Mouse (Mus musculus) T-cell, adult 2 months (primary cell): ENCODE data around the gene Sart3.

Source experiments
- DNase-seq: peaks from one replicate; pipeline ENCODE4 v3.0.0; 2022; ENCODE audit warnings: low spot score

Sart3 gene

DNA sequence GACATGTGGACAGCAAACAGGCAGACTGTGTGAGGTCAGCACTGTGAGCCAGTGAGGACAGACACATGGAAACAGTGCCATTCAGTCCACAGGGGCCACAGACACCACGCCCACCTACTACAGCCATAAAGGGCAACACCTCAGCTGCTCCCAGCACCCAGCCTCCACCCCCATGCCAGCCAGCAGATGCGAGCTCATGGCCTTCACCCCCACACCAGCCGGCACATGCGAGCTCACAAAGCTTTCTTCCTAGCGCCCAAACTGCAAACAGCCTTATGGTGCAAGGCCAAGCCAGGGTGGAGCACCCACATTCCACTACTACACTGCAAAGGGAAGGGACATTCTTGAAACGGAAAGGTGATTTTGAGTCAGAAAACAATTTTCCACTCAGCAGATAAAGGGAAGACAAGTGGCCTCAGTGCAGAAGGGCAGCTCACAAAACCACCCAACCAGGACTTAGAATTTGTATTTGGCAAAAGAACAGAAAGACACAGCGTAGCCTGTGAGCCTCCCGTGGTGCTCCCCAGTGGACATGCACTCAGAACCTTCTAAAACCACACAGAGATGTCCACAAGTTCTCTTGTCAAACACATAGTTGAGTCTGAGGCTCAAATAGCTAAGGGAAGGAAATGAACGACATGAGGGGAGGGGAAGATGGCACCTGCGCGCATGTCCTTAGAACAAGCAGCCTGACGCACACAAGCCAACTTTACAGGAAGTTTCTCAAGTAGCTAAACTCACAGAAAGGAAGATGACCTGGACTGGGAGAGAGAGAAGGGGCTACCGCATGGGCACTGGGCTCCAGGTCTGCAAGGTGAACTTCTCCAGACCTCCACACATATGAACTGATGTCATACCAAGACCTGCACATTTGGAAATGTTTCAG lies 6.4 kb downstream of the Sart3 start:
- DNase-seq = no peak

GRCm38 (mm10) chr5:113764426-113764825 lies 7.9 kb downstream of the Sart3 start:
- no peak for DNase-seq

GRCm38 (mm10) chr5:113761585-113761984 lies 10.7 kb downstream of the Sart3 start:
- no peak for DNase-seq

DNA sequence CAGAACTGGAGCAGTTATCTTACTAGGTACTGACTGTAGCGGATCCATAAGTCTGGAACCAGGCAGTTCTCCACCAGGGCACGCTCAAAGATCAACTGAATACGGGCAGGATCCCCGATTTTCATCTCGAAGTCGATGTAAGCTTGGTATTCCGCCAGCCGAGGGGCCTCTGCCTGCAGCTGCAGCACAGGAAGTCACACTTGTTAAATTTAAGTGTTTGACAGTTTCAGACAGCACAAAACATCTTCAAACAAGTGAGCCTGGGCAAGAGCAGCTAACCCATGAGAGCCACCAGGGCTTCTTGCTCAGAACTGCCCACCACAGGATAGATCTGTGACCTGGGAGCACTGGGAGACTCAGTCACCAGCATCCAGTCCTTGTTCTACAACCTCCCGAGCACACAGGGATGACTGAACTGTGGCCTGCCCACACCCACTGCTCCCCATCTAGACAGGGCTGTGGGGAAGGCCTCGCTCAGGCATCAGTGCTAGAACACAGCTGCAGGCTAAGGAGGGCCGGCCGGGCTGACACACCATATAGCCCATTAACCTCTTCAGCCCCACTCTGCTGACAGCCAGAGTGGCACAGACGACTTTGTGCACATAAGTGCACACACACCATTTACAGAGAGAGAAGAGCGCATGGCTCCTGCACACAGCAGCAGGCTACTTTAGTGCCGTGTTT lies 16.8 kb downstream of the Sart3 start:
- no peak for DNase-seq

GRCm38 (mm10) chr5:113751521-113752157 lies 20.7 kb downstream of the Sart3 start:
- no peak for DNase-seq

DNA sequence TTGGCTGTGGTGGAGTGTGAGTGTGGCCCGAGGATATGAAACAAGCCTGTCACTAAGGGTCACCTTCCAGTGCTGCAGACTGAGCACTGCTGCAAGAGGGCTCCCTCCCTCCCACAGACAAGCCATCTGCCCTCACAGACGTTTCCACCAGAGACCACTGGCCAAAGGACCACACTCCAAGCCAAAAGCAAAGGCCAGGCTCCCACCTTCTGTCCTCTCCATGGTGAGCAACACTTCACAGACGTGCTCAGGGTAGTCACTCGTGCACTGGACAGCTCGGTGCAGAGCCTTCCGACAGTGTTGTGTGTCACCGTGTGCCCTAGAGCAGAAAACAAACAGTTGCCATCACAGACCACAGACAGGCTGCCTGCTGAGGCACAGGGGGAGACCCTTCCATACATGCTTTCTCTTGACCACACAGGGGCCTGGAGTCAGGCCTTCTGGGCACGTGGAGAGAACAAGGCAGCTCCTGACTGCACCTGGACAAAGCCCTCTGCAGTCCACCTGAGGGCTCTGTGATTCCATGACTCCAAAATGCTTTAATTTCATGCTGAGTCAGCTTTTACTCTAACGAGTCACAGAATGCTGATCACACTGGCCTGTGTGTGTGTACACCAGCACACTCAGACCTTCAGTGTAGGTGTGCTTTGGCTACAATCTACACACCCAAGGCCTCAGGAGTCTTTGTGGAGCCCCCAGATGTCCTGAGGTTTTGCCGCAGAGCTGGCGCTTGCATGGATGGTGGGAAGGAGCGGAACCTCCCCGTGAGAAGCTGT lies 23.6 kb downstream of the Sart3 start:
- no peak for DNase-seq

DNA sequence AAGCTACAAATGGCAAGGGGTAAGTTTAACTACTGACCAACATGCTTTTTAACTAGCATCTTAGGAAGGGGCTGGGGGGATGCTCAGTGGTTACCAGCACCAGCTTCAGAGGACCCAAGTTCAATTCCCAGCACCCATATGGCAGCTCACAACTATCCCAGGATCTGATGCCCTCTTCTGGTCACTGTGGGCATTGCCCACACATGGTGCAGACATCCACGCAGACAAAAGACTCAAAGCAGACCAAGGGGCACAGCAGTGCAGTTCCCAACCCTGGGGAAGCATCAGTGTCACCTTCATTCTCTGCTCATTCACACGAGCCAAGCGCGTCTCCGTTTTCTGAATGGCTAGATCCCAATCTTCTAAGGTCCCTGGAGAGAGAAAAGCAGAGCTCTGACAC lies 24.7 kb downstream of the Sart3 start:
- DNase-seq = no peak

GRCm38 (mm10) chr5:113737607-113738237 lies 34.6 kb downstream of the Sart3 start:
- no peak for DNase-seq

- no peak for DNase-seq
These were observed 35.7 kb downstream of the Sart3 start for GRCm38 (mm10) chr5:113736522-113737164.

GRCm38 (mm10) chr5:113736113-113736502 lies 36.2 kb downstream of the Sart3 start:
- DNase-seq = no peak

DNA sequence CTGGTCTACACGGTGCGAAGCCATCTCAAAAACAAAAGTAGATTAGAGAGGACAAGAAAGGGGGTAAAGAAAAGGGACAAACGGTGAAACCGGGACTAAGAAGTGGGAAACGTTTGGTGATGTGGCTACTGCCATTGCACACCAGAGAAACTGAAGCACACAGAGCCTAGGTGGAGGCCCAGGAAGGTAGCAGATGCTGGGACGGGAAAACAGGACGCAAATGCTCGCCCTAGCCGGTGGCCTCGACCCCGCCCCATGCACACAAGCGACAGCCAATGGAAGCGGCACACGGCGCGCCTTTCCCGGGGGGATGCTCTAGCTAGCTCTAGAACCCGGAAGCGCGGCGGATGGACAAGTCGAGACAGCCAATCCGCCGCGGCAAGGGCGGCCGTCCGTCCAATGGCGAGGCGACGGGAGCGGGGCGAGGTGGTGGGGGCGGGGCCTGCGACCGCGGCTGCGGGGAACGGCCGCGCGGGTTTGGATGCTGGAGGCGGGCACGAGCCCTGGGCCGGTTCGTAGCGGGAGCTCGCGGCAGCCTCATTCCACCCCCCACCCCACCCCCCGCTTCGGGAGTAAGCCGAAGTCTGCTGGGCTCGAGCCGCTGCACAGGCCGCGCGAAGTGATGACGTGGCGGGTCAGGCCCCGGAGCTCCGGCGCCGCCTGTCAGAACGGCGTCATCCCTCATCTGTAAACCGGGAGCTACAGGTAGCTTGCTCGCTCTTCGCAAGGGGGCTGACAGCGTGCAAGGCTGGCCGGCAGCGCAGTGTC lies 36.8 kb downstream of the Sart3 start, which contains the start of gene Ficd:
TSS of gene Ficd (plus strand) at position 459 of the 768 bp plus-strand sequence.
- DNase-seq = peak; percentile 91

GRCm38 (mm10) chr5:113735023-113735344 lies 37.3 kb downstream of the Sart3 start:
- DNase-seq = no peak

DNA sequence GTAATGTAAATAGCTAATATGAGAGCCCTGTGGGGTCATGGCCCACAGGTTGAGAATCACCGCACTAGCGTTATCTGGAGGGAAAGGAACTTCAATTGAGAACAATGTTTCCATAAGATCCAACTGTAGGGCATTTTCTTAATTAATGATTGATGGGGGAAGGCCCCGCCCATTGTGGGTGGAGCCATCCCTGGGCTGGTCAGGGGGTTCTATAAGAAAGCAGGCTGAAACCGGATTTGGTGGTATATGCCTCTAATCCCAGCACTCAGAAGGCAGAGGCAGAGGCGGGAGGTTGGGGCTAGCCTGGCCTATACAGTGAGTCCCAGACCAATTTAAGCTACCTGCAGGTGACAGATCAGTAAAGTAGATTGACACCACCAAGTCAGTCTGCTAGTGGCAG lies 37.9 kb downstream of the Sart3 start:
- DNase-seq = no peak

GRCm38 (mm10) chr5:113732182-113732581 lies 40.1 kb downstream of the Sart3 start:
- peak; percentile 45 for DNase-seq

DNA sequence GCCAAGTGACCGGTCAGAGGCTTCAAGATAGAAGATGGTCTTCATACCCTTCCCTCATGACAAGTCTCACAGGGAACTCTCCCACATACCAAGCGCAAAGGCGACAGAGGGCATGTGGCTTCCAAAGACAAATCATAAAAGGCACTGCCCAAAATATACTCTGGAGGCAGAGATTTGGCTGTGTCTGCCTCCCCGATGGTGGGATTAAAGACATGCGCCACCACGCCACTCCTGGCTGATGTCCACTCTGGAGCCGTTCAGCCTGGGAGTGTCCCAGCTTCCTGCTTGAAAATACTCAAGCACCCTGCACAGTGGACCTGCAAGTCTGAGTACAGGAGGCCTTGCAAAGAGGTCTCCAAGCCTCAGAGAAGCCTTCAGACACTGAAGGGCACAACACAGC lies 41.1 kb downstream of the Sart3 start:
- no peak for DNase-seq

- DNase-seq = no peak
These were observed 41.6 kb downstream of the Sart3 start for GRCm38 (mm10) chr5:113730641-113731121.

GRCm38 (mm10) chr5:113728691-113729090 lies 43.6 kb downstream of the Sart3 start:
- no peak for DNase-seq

DNA sequence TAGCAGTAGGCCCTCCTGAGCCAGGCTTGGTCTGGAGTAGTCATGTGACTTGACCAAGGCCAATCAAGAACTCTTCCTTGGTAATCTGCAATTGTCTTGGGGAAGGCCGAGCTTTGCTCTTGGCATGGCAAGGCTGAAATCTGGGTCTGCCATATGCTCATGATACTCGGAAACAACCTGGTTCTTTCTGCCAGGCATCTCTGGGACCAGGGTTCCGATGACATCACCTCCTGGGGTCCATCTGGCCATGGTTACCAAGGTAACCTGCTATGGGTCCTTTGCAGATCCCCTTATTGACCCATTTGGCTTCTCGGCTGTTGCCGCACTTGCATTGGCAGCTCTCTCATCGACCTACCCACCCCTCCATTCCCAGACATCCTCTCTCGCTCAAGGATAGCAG lies 44.3 kb downstream of the Sart3 start:
- no peak for DNase-seq

DNA sequence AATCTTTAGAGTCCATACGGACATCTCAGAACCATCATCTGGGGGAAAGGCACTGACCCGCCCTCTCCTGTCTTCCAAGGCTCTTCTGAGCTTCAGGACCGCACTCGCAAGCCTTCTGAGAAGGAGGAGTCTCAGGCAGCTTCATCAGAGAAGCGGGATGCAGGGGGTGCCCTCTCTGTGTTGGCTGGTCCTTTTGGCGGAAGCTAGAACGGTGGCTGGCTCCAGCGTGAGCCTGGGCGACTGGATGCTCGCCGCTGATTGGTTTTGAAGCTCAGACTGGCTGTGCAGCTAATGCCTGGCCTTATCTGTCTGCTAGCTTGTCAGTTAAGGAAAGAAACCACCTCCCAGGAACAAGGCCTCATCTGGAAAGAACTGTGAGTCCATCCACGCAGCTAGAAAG lies 45.1 kb downstream of the Sart3 start:
- DNase-seq = no peak

- DNase-seq = no peak
These were observed 45.7 kb downstream of the Sart3 start for GRCm38 (mm10) chr5:113726618-113727017.
